Mouse (Mus musculus): ENCODE measurements around the gene AL732309.1. TPM values are rescaled to one million over a fixed set of nuclear protein-coding genes. Genes with fewer than 3 reads are reported as not detected.

Gene AL732309.1
- polyA plus RNA-seq, 2 experiments from 2014 or later = 5.9 to 7.1 TPM

DNA sequence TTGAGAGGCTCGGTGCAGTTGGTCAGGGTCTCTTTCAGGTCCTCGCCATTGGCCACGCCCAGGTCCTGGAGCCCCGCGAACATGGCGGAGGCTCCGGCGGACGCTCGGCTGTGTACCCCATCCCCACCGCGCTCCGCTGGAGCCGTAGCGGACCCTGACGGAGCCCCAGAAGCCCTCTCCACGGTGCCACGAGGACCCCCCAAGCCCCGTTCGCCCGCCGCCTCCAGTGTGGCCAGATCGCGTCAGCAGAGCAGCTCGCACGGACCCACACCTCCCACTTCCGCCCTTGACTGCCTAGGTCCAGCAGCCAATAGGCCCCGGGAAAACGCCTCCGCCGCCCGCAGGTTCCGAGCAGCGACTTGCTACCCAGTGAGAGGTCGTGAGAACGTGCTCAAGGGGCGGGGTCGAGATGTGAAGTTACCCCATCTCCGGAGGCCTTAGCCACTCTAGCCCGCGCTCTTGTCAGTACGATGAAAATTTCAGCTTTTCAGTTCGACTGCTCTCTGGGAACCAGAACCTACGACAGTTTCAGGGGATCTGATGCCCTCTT lies 35.5 kb downstream of the AL732309.1 start, which contains the start of gene Nelfb:
Gene Nelfb, minus strand, starts transcription at position 369 of the 550 bp plus-strand sequence.
- peak; percentile 98 for ATAC-seq

DNA sequence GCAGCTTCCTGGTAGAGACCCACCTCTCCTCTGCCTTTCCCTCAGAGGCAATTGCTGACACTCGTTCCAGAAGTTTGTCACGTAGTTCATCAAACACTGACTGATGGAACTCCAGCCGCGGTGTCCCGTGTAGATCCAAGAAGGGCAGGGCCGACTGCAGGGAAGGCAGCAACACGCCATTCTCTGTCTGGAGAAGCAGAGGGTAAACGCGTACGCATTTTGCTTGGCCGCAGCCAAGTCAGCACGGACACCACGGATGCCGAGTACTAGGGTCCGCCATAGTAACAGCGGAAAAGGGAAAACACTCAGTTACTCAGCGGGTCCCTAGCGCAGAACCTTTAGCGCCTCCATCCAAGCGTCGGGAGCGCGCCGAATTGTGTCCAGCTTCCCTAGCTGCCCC lies 36.0 kb downstream of the AL732309.1 start:
- ATAC-seq = peak; percentile 20

DNA sequence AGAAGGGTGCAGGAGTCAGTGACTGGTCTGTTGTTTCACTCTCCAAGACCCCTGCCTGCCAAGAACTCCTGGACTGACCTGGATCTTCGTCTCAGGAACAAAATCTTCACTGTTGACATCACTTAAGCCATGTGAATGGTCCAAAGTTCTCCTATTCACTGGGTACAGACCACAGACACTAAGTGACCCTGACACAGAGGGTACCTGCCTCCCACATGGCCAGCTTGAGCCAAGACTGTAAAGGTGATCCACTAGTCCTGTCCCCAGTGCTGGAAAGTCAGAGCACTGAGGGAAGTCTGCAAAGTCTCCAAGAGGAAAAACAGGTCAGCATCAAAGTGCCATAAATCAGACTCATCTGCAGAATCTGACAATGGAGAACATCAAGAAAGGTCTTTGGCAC lies 39.1 kb downstream of the AL732309.1 start:
- no peak for ATAC-seq

DNA sequence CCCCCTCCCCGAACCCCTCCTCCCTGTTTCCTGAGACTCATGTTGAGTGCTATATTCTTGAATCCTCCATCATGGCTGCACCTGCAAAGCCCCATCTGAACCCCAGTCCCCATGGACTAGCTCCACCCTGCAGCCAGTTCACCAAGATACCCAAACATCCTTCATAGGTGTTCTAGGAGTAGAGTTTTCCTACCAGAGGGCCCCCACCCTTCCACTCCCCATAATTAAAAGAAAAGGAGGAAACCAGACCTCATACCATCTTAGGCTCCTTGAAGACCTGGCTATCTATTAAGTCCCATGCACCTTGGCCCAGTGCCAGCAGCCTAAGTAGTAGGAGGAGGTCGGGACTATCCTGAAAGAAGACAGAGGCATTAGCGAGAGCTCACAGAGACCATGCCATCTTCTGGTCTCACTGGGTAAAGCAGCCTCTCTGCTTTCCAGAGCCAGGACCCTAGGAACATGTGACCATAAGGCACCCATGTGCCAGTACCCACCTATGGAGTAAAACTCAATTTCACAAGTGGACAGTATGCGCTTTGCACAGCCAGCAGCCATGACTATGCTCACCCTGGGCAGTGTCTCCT lies 42.9 kb downstream of the AL732309.1 start:
- no peak for ATAC-seq

DNA sequence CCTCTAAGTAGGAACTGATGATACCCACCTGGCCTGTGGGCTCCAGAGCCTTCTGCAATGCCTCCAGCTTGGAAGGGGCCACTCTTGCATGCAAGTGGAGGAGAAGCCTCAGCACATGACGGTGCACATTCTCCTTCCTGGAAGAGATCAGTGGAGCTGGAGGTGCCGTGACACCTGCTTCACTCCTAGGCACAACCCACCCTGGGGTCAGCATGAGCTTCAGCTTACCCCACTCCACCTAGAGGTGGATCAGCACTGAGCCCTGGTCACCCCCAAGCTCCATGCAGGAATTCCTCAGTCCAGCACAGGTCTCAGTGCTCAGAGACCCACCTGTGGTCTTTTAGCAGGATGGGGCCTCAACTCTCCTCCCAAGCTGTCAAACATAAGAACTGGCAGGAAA lies 46.0 kb downstream of the AL732309.1 start:
- no peak for ATAC-seq

DNA sequence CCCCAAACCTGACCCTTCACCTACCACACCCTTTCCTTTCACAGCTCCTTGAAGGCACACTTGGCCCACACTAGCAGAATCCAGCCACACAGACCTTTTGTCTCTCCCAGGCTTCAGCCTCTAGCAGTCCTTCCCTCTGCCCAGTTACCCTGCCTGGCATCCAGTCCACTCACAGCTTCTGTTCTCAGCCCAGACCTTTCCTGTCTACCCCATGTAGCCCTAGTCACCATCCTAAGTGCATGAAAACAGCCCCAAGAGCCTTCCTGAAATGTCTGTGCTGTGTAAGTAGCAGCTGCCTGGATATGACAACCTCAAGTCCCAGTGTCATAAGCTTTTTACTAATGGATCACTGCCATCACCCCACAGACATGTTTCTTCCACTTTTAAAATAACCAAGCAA lies 48.7 kb downstream of the AL732309.1 start:
- no peak for ATAC-seq

DNA sequence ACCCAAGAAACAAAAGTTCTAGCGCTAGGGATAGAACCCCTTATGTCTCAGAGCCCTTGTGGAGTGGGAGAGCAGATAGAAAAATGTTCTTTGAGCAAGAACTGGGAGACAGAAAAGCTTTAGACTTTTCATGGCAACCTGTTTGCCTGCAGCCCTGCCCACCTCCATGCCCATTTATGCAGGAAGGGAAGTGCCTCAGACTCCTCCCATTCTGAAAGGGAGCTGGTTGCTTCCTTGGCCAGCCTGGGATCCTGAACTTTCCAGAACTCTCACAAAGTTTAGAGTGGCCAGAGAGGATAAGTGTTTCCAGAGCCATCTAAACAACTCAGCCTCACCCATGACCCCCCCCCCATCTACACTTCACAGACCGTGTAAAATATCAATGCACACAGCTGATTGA lies 49.5 kb downstream of the AL732309.1 start:
- no peak for ATAC-seq

DNA sequence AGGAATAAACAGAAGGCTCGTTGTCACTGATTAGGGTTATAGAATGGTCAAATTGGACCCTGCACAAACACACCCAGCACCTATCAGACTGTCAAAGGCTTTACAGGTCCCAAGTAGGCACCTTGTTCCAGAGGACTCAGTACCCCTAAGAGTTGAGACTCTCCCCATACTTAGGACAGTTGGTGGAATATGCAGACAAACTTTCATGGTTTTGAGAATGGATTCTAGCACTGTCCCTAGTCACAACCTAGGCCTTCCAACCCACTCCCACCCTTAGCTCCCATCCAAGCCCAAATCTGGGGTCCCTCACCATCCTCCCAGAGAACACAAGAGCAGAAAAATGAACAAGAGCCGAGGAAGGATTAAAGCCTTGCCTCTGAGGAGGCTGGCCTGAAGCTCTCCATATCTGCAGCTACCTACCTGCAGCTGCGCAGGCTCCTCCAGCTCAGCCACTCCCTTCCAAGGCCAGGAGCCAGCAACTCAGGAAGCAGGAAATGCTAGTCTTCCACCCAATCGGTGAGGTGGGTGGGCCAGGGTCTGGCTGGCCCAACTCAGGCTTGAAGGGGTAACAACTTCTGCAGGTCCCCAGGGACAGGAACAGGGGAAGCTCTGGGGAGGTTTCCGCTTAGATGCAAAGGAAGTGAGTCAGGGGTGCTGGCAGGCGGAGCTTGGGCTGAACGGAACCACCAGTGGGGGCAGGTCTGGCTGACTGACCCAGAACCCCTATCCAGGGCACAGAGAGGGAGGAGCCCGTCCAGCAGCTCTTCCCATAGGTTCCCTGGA lies 50.3 kb downstream of the AL732309.1 start, which contains the start of gene Tor4a:
Gene Tor4a, minus strand, starts transcription at position 715 of the 783 bp plus-strand sequence.
- peak; percentile 59 for ATAC-seq

DNA sequence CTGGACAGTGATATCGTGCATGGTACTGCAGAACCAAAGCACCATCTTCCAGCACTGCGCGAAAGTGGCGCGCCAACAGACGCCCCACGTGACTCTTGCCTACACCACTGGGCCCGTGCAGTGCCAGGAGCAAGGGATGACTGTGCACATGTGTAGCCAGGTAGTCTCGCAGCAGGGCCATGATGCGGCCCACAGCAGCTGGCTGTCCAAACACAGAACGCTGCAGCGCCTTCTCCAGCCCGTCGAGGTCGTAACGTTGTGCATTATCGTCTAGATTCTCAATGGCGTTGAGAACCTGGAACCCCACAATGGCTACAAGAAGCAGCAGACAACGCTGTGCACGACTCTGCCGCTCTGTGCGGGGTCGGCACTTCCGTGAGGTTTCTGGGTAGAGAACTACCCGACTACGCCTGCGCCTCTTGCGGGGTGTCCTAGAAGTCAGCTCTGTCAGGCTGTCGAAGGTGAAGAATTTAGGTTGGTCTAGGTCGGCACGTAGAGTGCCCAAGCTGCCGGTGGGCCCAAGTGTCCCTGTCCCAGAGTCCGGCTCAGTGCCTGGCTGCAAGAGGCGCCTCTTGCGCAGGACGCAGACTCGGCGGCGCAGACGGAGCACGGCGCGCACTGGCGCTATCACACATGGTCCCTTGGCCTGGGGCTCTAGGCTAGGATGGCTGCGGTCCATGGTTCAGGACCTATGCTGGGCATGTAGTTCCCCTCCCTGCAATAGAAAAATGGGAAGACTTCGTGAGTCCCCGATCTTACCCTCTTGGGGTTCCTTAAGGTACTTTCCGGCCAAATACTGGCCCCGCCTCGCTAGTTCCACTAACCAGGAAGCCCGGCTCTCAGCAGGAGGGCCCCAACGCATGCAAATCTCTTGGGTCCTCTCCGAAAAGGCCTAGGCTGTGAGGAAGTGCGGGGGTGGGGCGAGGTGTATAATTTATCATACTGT lies 51.2 kb downstream of the AL732309.1 start:
- peak; percentile 50 for ATAC-seq

Other genes with a start within 250 kb of the AL732309.1 start
- gene Nsmf, start 192.5 kb downstream of the AL732309.1 start, polyA plus RNA-seq (2017; shearing (Covaris generic)) = 10 to 100 TPM in 1 of 2 experiments, 1 to 10 TPM in 1; 8.6 to 13.7 TPM
- gene Entpd8, start 166.6 kb downstream of the AL732309.1 start, polyA plus RNA-seq (2017; shearing (Covaris generic)) = under 1 TPM in 1 of 2 experiments, not detected in 1; 0.52 TPM
- 1 to 10 TPM; 5.5 to 7.0 TPM for gene Noxa1, start 151.7 kb downstream of the AL732309.1 start, polyA plus RNA-seq (2017; shearing (Covaris generic))
- gene Nrarp, start 66.1 kb downstream of the AL732309.1 start, polyA plus RNA-seq (2017; shearing (Covaris generic)) = under 1 TPM in 1 of 2 experiments, not detected in 1; 0.28 TPM
- gene Tor4a, start 50.0 kb downstream of the AL732309.1 start, polyA plus RNA-seq (2017; shearing (Covaris generic)) = 10 to 100 TPM; 60.5 to 94.3 TPM
- gene Nelfb, start 35.4 kb downstream of the AL732309.1 start, polyA plus RNA-seq (2017; shearing (Covaris generic)) = 10 to 100 TPM; 48.2 to 55.8 TPM
- gene Stpg3, start 32.2 kb downstream of the AL732309.1 start, polyA plus RNA-seq (2017; shearing (Covaris generic)) = not detected
- gene Fam166a, start 28.1 kb downstream of the AL732309.1 start, polyA plus RNA-seq (2017; shearing (Covaris generic)) = not detected
- 100 to 1,000 TPM in 1 of 2 experiments, 10 to 100 TPM in 1; 94.5 to 120 TPM for gene Tubb4b, start 22.2 kb downstream of the AL732309.1 start, polyA plus RNA-seq (2017; shearing (Covaris generic))
- not detected for gene Slc34a3, start 12.5 kb downstream of the AL732309.1 start, polyA plus RNA-seq (2017; shearing (Covaris generic))
- not detected for gene Rnf224, start 10.1 kb downstream of the AL732309.1 start, polyA plus RNA-seq (2017; shearing (Covaris generic))
- gene Rnf208, start 4.6 kb downstream of the AL732309.1 start, polyA plus RNA-seq (2017; shearing (Covaris generic)) = under 1 TPM; 0.38 to 0.57 TPM
- not detected for gene Cysrt1, start 4.4 kb downstream of the AL732309.1 start, polyA plus RNA-seq (2017; shearing (Covaris generic))
- 10 to 100 TPM in 1 of 2 experiments, 1 to 10 TPM in 1; 9.5 to 10.4 TPM for gene Tmem203, start 8.6 kb upstream of the AL732309.1 start, polyA plus RNA-seq (2017; shearing (Covaris generic))
- 1 to 10 TPM; 1.8 to 3.8 TPM for gene Tprn, start 15.8 kb upstream of the AL732309.1 start, polyA plus RNA-seq (2017; shearing (Covaris generic))
- 100 to 1,000 TPM; 124 to 131 TPM for gene Ssna1, start 25.6 kb upstream of the AL732309.1 start, polyA plus RNA-seq (2017; shearing (Covaris generic))
- 10 to 100 TPM; 34.8 to 54.1 TPM for gene Anapc2, start 25.6 kb upstream of the AL732309.1 start, polyA plus RNA-seq (2017; shearing (Covaris generic))
- gene Tmem210, start 41.3 kb upstream of the AL732309.1 start, polyA plus RNA-seq (2017; shearing (Covaris generic)) = not detected
- gene Lrrc26, start 43.1 kb upstream of the AL732309.1 start, polyA plus RNA-seq (2017; shearing (Covaris generic)) = not detected
- not detected for gene Grin1, start 72.3 kb upstream of the AL732309.1 start, polyA plus RNA-seq (2017; shearing (Covaris generic))
- 10 to 100 TPM; 21.7 to 32.4 TPM for gene Man1b1, start 85.5 kb upstream of the AL732309.1 start, polyA plus RNA-seq (2017; shearing (Covaris generic))
- 10 to 100 TPM; 15.5 to 24.6 TPM for gene Dpp7, start 109.5 kb upstream of the AL732309.1 start, polyA plus RNA-seq (2017; shearing (Covaris generic))
- gene Uap1l1, start 118.8 kb upstream of the AL732309.1 start, polyA plus RNA-seq (2017; shearing (Covaris generic)) = 10 to 100 TPM; 18.0 to 18.8 TPM
- gene Sapcd2, start 125.5 kb upstream of the AL732309.1 start, polyA plus RNA-seq (2017; shearing (Covaris generic)) = 1 to 10 TPM in 1 of 2 experiments, under 1 TPM in 1; 0.58 to 1.2 TPM
- gene Entpd2, start 149.0 kb upstream of the AL732309.1 start, polyA plus RNA-seq (2017; shearing (Covaris generic)) = not detected
- 1 to 10 TPM; 1.4 to 2.3 TPM for gene Npdc1, start 152.5 kb upstream of the AL732309.1 start, polyA plus RNA-seq (2017; shearing (Covaris generic))
- 10 to 100 TPM in 1 of 2 experiments, 1 to 10 TPM in 1; 4.0 to 11.7 TPM for gene Fut7, start 176.4 kb upstream of the AL732309.1 start, polyA plus RNA-seq (2017; shearing (Covaris generic))
- 10 to 100 TPM; 31.9 to 45.3 TPM for gene Abca2, start 181.8 kb upstream of the AL732309.1 start, polyA plus RNA-seq (2017; shearing (Covaris generic))
- gene Clic3, start 210.0 kb upstream of the AL732309.1 start, polyA plus RNA-seq (2017; shearing (Covaris generic)) = 1 to 10 TPM; 1.2 to 2.2 TPM
- gene Paxx, start 214.2 kb upstream of the AL732309.1 start, polyA plus RNA-seq (2017; shearing (Covaris generic)) = 100 to 1,000 TPM in 1 of 2 experiments, 10 to 100 TPM in 1; 74.7 to 102 TPM
- not detected for gene Ptgds, start 223.2 kb upstream of the AL732309.1 start, polyA plus RNA-seq (2017; shearing (Covaris generic))
- gene Lcn12, start 247.0 kb upstream of the AL732309.1 start, polyA plus RNA-seq (2017; shearing (Covaris generic)) = not detected